Mouse (Mus musculus): ENCODE results near the gene Gm9903. TPM values are rescaled to one million over a fixed set of nuclear protein-coding genes. Genes with fewer than 3 reads are reported as not detected.

The Gm9903 gene
- total RNA-seq, 2 experiments from 2014 or later: 0.90 to 0.98 TPM

DNA sequence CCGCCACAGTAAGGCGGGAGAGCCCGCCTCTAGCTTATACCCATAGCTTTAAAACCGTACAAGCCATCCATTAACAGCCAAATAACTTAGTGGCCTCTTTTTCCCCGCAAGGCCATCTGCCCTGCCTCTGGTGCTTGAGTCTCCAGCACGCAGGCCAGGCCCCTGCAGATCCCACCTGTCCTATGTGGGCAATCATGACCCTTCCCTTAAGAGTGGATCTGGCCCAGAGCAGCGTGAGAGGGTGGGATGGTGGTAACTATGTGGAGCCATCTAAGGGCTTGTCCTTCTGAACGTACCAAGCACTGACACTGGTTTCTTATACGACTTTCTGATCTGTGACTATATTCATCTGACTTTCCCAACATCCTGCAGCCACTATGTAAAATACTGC is 23.1 kb downstream of the Gm9903 start:
- Histone ChIP-seq H3K27ac (peak overlapping the region; percentile 100), H3K4me3 (peak overlapping the region; percentile 95)
- no peak for TF ChIP-seq CTCF (conservative IDR thresholded peaks at IDR 0.05)
- DNase-seq (ENCODE audit: low spot score in 2 of 2): no peak

DNA sequence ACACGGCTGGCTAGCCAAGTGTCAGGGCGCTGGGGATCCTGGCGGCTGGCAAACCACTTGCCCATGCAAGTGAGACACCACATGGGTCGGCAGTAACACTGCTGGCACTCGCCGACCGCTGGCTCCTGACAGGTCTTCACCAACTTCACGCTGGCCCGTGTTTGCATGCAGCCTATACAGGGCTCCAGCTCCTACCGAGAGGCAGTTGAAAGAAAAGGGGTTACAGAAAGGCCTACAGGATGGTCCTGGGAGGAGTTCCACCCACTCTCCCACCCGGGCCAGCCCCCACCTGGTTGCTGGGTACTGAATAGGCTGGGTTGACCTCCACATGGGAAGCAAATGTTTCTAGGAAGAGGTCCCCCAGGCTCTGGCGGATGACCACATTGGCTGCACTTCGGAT is 24.7 kb downstream of the Gm9903 start:
- TF ChIP-seq CTCF (conservative IDR thresholded peaks at IDR 0.05): no peak
- no peak for DNase-seq (ENCODE audit: low spot score in 2 of 2)
- no peak overlapping the region for H3K4me3 ChIP-seq
- no peak overlapping the region for H3K27ac ChIP-seq

DNA sequence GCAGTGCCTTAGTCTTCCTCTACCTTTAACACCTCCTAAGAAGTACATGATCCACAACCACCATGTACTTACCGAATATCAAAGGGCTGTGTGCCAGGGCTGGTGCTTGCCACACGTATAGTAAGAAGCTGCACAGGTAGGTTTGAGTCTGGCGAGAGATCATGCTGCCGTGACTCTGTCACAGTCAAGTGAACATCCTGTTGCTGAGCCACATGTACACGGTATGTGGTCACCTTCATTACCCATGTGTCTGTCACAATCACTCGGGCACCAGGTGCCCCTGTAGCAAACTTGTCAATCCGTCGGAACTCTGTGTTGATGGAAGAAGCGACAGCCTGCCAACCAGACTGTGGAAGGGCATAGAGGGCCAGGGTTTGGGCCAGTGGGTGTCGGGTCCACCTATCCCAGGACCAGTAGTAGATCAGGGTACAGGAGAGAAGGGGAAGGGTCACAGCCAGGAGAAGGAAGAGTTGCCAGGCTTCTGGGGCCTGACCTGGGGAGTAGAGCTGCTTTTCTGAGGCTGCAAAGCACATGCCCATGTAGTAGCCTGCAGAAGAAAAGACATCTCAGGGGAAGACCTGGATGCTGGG is 25.6 kb downstream of the Gm9903 start:
- Histone ChIP-seq H3K4me3 (no peak overlapping the region), H3K27ac (0 out of 2 replicates have a peak overlapping the region, but pooled peaks have one; percentile 18)
- DNase-seq (ENCODE audit: low spot score in 2 of 2): no peak
- TF ChIP-seq CTCF (conservative IDR thresholded peaks at IDR 0.05): no peak

DNA sequence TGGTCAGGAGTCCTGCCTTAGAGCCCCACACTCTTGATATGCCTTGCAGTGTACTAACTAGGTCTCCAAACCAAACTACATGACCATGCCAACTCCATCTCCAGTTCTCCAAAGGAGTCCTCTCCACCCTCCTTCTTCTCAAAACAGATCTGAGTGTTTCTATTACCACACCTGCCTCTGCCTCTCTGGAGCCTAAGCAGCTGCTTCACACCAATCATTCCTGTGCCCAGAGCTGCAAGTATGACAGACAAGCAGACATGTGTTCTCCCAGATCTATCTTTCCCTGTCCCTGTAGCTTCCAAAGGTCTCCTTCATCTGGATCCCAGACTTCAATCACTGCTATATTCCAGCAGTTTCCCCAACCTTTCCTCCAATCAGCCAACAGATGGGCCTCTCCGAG is 27.0 kb downstream of the Gm9903 start:
- H3K4me3 ChIP-seq: peak overlapping the region; percentile 84
- TF ChIP-seq CTCF (conservative IDR thresholded peaks at IDR 0.05): no peak
- H3K27ac ChIP-seq: peak overlapping the region; percentile 99
- no peak for DNase-seq (ENCODE audit: low spot score in 2 of 2)

DNA sequence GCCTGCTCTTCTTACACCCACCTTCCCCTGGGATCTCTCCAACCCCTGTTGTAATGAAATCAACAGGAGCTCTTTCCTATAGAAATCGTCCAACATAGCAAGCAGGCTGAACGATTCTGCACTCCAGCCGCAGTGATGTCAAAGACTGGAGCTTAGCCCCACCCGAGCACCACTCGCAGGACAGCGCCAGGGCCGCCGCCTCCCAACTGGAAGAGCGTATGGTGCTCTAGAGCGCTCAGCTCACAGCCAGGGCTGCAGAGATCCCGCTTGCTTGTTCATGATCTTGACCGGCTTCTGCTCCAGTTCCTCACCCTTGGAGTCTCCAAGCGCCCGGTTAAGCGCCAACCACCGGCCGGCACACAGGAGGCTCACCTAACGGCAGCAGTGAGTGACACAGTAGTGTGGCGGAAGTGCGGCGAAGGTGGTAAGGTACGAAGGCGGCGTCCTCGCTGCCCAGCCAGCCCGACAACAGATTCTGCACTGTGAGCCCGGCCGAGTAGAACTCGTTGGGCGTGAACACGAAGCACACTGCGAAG is 27.6 kb downstream of the Gm9903 start:
- Histone ChIP-seq H3K27ac (peak overlapping the region; percentile 99), H3K4me3 (peak overlapping the region; percentile 84)
- DNase-seq (ENCODE audit: low spot score in 2 of 2): peak in 1 of 2 experiments; percentile 33
- no peak; the same call in 1 of the 2 replicates for TF ChIP-seq CTCF (conservative IDR thresholded peaks at IDR 0.05)

DNA sequence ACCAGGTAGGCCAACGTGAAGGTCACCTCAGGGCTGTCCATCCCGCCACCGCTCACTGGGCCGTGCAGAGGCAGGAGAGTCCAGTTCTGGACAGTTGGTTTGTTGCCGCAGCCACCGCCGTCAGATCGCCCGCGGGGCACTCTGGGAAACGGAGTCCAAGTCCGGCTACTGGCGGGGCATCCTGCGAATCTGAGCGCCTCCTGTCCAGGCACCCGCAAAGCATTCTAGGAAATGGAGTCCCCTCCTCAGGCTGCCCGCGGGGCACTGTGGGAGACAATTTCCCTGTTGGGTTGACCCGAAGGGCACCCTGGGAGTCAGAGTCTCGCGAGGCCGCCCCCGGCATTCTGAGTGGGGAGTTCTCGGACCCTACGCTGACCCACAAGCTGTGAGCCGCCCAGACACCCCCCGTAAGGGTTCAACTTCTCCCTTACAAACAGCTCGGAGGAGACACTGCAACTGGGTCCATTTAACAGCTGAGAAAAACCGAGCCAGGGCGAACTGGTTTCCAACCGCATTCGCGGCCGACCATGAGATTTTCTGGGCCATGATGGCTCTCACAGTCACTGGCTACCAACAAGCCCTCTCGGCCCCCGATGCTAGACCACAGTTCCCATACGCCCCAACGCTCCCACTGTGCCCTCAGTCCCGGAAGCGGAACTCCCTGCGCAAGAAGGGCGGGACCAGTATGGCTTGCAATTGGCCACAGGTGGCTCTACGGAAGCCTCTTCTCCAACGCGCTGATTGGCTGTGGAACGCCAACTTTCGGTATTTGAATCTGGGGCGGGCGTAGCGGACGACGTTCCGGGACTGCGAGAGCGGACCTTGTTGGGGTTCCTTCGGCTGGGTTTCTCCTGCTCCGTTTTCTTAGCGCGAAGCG is 28.3 kb downstream of the Gm9903 start, which contains the start of the genes Tacc3 and Tmem129:
Gene Tacc3 (plus strand): TSS at position 342 of the 877 bp plus-strand sequence.
Gene Tmem129 (minus strand): TSS at position 630 of the 877 bp plus-strand sequence.
- peak within 1 kb of the TSS; percentile 99 for H3K27ac ChIP-seq
- DNase-seq (ENCODE audit: low spot score in 2 of 2): peak; percentile 97 to 99
- peak; percentile 11 for TF ChIP-seq CTCF (conservative IDR thresholded peaks at IDR 0.05)
- H3K4me3 ChIP-seq: peak within 1 kb of the TSS; percentile 84

DNA sequence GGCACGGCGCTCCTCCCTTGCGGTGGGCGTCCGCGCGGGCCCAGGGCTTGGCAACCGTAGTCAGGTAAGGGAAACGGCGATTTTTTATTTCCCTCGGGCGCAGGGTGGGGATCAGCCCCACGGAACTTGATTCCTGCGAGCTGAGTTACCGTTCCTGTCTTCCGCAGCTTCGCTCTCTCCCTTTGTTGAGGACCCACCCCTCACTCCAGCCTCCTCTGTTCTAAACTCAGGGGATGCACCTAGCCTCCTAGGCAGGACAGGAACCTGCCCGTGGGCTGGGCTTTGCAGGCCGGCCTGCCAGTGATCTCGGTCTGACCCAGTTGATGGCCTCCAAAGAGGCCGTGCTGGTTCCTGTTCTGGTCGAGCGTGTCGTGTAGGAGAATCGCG is 28.9 kb downstream of the Gm9903 start:
- no peak for DNase-seq (ENCODE audit: low spot score in 2 of 2)
- no peak for TF ChIP-seq CTCF (conservative IDR thresholded peaks at IDR 0.05)
- Histone ChIP-seq H3K4me3 (peak overlapping the region; percentile 84), H3K27ac (no peak overlapping the region)

DNA sequence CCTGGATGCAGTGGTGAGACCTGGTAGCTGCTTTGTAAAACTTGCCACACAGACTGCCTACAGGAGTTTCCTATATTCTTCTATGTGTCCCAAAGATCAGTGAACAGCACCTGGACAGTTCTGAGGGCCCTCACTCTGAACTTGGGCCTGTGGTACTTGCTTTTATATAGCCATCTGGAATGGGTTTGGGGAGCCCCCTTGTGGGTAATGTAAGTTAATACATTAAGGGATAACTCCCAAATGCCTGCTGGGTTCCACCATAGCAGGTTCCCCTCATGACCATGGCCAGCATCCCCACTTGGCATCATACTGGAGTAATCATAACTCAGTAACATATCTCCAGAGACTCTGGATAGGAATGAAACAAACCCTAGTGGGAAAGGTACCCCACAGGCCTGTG is 38.5 kb downstream of the Gm9903 start:
- H3K4me3 ChIP-seq: no peak overlapping the region
- no peak for DNase-seq (ENCODE audit: low spot score in 2 of 2)
- no peak overlapping the region for H3K27ac ChIP-seq
- TF ChIP-seq CTCF (conservative IDR thresholded peaks at IDR 0.05): peak; percentile 81

DNA sequence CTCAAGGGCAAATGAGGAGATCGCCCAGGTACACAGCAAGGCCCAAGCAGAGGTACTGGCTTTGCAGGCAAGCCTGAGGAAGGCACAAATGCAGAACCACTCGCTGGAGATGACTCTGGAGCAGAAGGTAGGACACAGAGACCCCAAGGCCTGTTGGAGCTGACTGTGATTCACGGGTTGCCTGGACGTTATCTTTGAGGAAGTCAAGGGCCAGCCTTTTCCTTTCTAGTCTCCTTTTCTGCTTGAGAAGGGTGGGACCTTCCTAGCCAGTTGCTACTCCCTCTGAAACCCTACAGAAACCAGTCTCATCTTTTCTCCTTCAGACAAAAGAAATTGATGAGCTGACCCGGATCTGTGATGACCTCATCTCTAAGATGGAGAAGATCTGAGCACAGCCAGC is 41.9 kb downstream of the Gm9903 start:
- TF ChIP-seq CTCF (conservative IDR thresholded peaks at IDR 0.05): no peak
- no peak overlapping the region for H3K27ac ChIP-seq
- H3K4me3 ChIP-seq: no peak overlapping the region
- no peak for DNase-seq (ENCODE audit: low spot score in 2 of 2)

DNA sequence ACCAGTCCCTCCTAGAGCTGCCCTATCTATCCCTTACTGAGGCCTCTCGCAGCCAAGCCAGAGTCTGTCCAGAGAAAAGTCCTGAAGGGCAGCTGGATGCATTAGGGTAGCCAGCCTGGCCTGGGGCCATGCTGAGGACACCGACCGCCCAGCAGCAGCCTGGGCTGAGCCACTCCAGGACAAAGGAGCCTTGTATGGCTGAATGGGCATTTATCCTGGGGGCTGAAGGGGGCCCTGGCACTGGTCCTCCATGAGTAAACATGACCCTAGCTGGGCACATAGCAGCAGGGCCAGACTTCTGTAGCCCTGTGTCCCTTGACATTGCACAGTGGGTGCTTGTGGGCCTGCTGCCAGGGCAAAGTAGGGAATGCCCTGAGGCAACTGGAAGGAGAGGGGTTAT is 44.7 kb downstream of the Gm9903 start:
- no peak overlapping the region for H3K4me3 ChIP-seq
- TF ChIP-seq CTCF (conservative IDR thresholded peaks at IDR 0.05): no peak
- peak overlapping the region; percentile 54; the same call in 1 of the 2 replicates for H3K27ac ChIP-seq
- DNase-seq (ENCODE audit: low spot score in 2 of 2): peak; percentile 56 to 61

DNA sequence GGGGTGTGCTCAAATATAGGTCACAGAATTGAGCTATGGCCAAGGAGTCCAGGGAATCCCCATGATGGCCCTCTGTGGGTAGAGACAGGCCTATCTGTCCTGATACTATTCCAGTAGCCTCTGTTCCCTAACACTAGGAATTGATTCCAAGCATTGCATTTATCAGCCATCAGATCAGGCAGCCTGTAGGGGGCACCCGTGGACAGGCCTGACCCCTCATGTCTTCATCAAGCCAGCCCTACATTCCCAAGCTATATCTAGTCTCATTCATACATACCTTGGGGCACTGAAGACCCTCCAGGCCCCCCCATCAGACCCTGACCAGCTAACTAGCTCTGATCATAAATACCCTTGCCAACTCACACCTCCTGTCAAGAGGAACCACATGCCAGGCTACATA is 46.2 kb downstream of the Gm9903 start:
- DNase-seq (ENCODE audit: low spot score in 2 of 2): peak; percentile 58 to 63
- Histone ChIP-seq H3K27ac (no peak overlapping the region), H3K4me3 (no peak overlapping the region)
- TF ChIP-seq CTCF (conservative IDR thresholded peaks at IDR 0.05): peak; percentile 89

DNA sequence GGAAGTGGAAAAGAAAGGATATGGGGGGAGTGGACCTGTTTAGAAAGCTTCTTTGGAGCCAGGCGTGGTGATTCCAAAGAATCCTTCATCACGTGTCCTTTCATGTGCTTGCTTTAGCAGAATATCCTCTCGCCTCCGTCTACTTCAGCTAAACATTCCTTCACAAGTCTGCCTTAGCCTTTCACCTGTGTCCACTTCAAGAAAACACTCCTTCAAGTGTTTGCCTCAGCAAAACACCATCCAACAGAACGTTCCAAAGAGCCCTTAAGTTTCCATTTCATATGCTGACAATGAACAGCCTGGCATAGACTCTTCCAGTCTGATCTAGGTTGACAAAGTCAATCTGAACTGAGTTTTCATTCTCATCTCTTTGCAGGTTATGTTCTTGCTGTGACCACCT is 48.5 kb downstream of the Gm9903 start:
- DNase-seq (ENCODE audit: low spot score in 2 of 2): no peak
- no peak overlapping the region for H3K4me3 ChIP-seq
- no peak overlapping the region for H3K27ac ChIP-seq
- no peak for TF ChIP-seq CTCF (conservative IDR thresholded peaks at IDR 0.05)

DNA sequence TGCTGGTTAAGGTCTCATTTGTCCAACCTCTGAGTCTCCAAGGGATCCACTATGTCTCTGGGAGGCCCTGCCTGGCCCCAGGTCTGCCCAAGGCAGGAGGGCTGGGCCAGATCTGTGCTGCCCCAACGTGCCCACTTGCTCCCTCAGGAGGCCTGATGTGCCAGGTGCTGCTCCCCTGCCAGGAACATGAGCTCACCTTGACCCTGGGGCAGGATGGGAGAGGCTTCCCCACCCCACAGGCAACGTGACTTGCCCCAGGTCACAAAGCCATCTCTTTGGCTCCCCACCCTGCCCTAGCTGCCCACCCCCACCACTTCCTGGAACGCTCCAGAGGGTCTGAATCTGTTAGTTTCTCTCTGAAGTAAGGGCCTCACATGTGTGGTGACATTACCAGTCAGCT is 51.3 kb downstream of the Gm9903 start:
- Histone ChIP-seq H3K4me3 (no peak overlapping the region), H3K27ac (no peak overlapping the region)
- no peak for DNase-seq (ENCODE audit: low spot score in 2 of 2)
- no peak for TF ChIP-seq CTCF (conservative IDR thresholded peaks at IDR 0.05)

Other genes with a start within 250 kb of the Gm9903 start
- gene Nkx1-1, start 195.9 kb upstream of the Gm9903 start, total RNA-seq (2021): not detected
- 10 to 100 TPM; 25.2 to 29.5 TPM for gene Fam53a, start 290 bp upstream of the Gm9903 start, total RNA-seq (2021)
- 10 to 100 TPM; 20.5 to 21.5 TPM for gene Slbp, start 22.6 kb downstream of the Gm9903 start, total RNA-seq (2021)
- gene Tacc3, start 28.2 kb downstream of the Gm9903 start, total RNA-seq (2021): 1 to 10 TPM; 5.7 to 7.9 TPM
- 10 to 100 TPM; 24.0 to 25.2 TPM for gene Tmem129, start 28.5 kb downstream of the Gm9903 start, total RNA-seq (2021)
- 100 to 1,000 TPM; 137 to 139 TPM for gene Fgfr3, start 91.7 kb downstream of the Gm9903 start, total RNA-seq (2021)
- 100 to 1,000 TPM in 1 of 2 experiments, 10 to 100 TPM in 1; 99.8 to 108 TPM for gene Letm1, start 152.9 kb downstream of the Gm9903 start, total RNA-seq (2021)
- gene Nsd2, start 190.8 kb downstream of the Gm9903 start, total RNA-seq (2021): 100 to 1,000 TPM; 123 to 133 TPM